Mouse (Mus musculus) heart, embryonic 11.5 days (tissue): Measurements from ENCODE around the gene Mrtfa. TPM values are rescaled to one million over a fixed set of nuclear protein-coding genes. Genes with fewer than 3 reads are reported as not detected.
A peak's percentile ranks its signal among the peaks of the same experiment; 100 is the strongest.

Source experiments
- ATAC-seq: fragments of 200-750 bp; cut with Nextera tagmentation; replicated peaks from 2 replicates; pipeline ENCODE4 v1.8.0; 2017; ENCODE audit warnings: moderate library complexity; ENCODE audit not compliant: insufficient number of reproducible peaks, low FRiP score, low TSS enrichment
- H3K27ac ChIP-seq: fragments of 300-500 bp; sonication (generic); 2 replicates; pipeline ENCODE4 v1.5.1; 2014; ENCODE audit warnings: mild to moderate bottlenecking, low read depth, low read length
- H3K27me3 ChIP-seq: fragments of 300-500 bp; sonication (generic); 2 replicates; pipeline ENCODE4 v1.6.1; 2014; ENCODE audit warnings: mild to moderate bottlenecking, low read length, mixed read lengths; ENCODE audit not compliant: control insufficient read depth, insufficient read depth
- H3K36me3 ChIP-seq: fragments of 300-500 bp; sonication (generic); 2 replicates; pipeline ENCODE4 v1.6.1; 2014; ENCODE audit warnings: mild to moderate bottlenecking, low read length, moderate library complexity, mixed read lengths; ENCODE audit not compliant: control insufficient read depth, insufficient read depth
- H3K4me1 ChIP-seq: fragments of 300-500 bp; sonication (generic); 2 replicates; pipeline ENCODE4 v1.6.1; 2014; ENCODE audit warnings: low read length; ENCODE audit not compliant: control insufficient read depth, insufficient read depth
- H3K4me2 ChIP-seq: fragments of 300-500 bp; sonication (generic); 2 replicates; pipeline ENCODE4 v1.6.1; 2014; ENCODE audit warnings: mild to moderate bottlenecking, moderate library complexity
- H3K4me3 ChIP-seq: fragments of 300-500 bp; sonication (generic); 2 replicates; pipeline ENCODE4 v1.5.1; 2014; ENCODE audit warnings: low read depth, low read length
- H3K9ac ChIP-seq: fragments of 300-500 bp; sonication (generic); 2 replicates; pipeline ENCODE4 v1.6.1; 2014; ENCODE audit warnings: mild to moderate bottlenecking, low read depth, low read length, moderate library complexity
- H3K9me3 ChIP-seq: fragments of 300-500 bp; sonication (generic); replicated peaks from 2 replicates; pipeline ENCODE4 v1.6.1; 2016; ENCODE audit warnings: low read length; ENCODE audit not compliant: control insufficient read depth
- WGBS: fragments of 180-500 bp; shearing (Covaris S2); extraction: QIAGEN DNeasy Blood & Tissue Kit; methylation state at CpG from one replicate; pipeline ENCODE4 v1.1.7; 2014; ENCODE audit not compliant: insufficient replicate concordance; 5-methylcytosine and 5-hydroxymethylcytosine counted together
- polyA plus RNA-seq: library from polyadenylated mRNA; unstranded; fragments of >200 nt; fragmentation: Nextera tagmentation; extraction: Ambion mirVana; gene quantifications from 2 replicates; pipeline ENCODE4 v1.2.1, GENCODE M21; 2014

Gene Mrtfa
- polyA plus RNA-seq, 1 experiment from 2014 or later = 20.9 TPM

GRCm38 (mm10) chr15:81006127-81006735 is 184.3 kb downstream of the Mrtfa start:
- Histone ChIP-seq H3K4me2 (no peak overlapping the region), H3K9ac (no peak overlapping the region), H3K36me3 (0 out of 2 replicates have a peak, but pooled peaks cover 4% of the 10 kb centered on the region), H3K27ac (no peak overlapping the region), H3K9me3 (no peaks in the 10 kb centered on the region), H3K4me3 (no peak overlapping the region), H3K27me3 (no peaks in the 10 kb centered on the region), H3K4me1 (0 out of 2 replicates have a peak, but pooled peaks cover 2% of the 10 kb centered on the region)
- WGBS = 84% methylated on average over 10 of the region's 10 CpGs
- no peak for ATAC-seq

- 4% methylated on average over 2 of the region's 4 CpGs for WGBS
- peak overlapping the region; percentile 59 for H3K27ac ChIP-seq
- no peaks in the 10 kb centered on the region for H3K27me3 ChIP-seq
- no peak for ATAC-seq
- H3K4me1 ChIP-seq = peaks cover 8% of the 10 kb centered on the region; the same call in 1 of the 2 replicates
- 0 out of 2 replicates have a peak overlapping the region, but pooled peaks have one; percentile 39 for H3K9ac ChIP-seq
- no peak overlapping the region for H3K4me3 ChIP-seq
- H3K36me3 ChIP-seq = 0 out of 2 replicates have a peak, but pooled peaks cover 4% of the 10 kb centered on the region
- H3K4me2 ChIP-seq = no peak overlapping the region
- no peaks in the 10 kb centered on the region for H3K9me3 ChIP-seq
Measured at GRCm38 (mm10) chr15:81000419-81001138, 190.0 kb downstream of the Mrtfa start.

GRCm38 (mm10) chr15:80997077-80997476 is 193.5 kb downstream of the Mrtfa start:
- H3K9me3 ChIP-seq = no peaks in the 10 kb centered on the region
- H3K9ac ChIP-seq = no peak overlapping the region
- H3K27me3 ChIP-seq = no peaks in the 10 kb centered on the region
- H3K27ac ChIP-seq = no peak overlapping the region
- no peak overlapping the region for H3K4me3 ChIP-seq
- H3K36me3 ChIP-seq = no peaks in the 10 kb centered on the region
- WGBS = 34% methylated on average over 1 of the region's 1 CpGs
- peaks cover 8% of the 10 kb centered on the region; the same call in 1 of the 2 replicates for H3K4me1 ChIP-seq
- no peak overlapping the region for H3K4me2 ChIP-seq
- no peak for ATAC-seq

GRCm38 (mm10) chr15:80996090-80996835 is 194.3 kb downstream of the Mrtfa start:
- H3K27ac ChIP-seq = no peak overlapping the region
- no peaks in the 10 kb centered on the region for H3K36me3 ChIP-seq
- peaks cover 8% of the 10 kb centered on the region; the same call in 1 of the 2 replicates for H3K4me1 ChIP-seq
- ATAC-seq = no peak
- H3K4me3 ChIP-seq = no peak overlapping the region
- H3K9ac ChIP-seq = no peak overlapping the region
- no peaks in the 10 kb centered on the region for H3K27me3 ChIP-seq
- no peaks in the 10 kb centered on the region for H3K9me3 ChIP-seq
- WGBS = 85% methylated on average over 6 of the region's 6 CpGs
- H3K4me2 ChIP-seq = no peak overlapping the region

- no peak overlapping the region for H3K9ac ChIP-seq
- H3K4me1 ChIP-seq = peaks cover under 1% of the 10 kb centered on the region; the same call in 1 of the 2 replicates
- ATAC-seq = no peak
- no peaks in the 10 kb centered on the region for H3K36me3 ChIP-seq
- H3K4me3 ChIP-seq = no peak overlapping the region
- no peaks in the 10 kb centered on the region for H3K27me3 ChIP-seq
- whole genome bisulfite sequencing = 82% methylated on average over 5 of the region's 5 CpGs
- H3K4me2 ChIP-seq = no peak overlapping the region
- H3K9me3 ChIP-seq = no peaks in the 10 kb centered on the region
- no peak overlapping the region for H3K27ac ChIP-seq
Measured at GRCm38 (mm10) chr15:80994959-80995358, 195.6 kb downstream of the Mrtfa start.

GRCm38 (mm10) chr15:80989712-80990111 is 200.8 kb downstream of the Mrtfa start:
- Histone ChIP-seq H3K4me2 (no peak overlapping the region), H3K9me3 (no peaks in the 10 kb centered on the region), H3K4me1 (no peaks in the 10 kb centered on the region), H3K4me3 (no peak overlapping the region), H3K27me3 (no peaks in the 10 kb centered on the region), H3K27ac (no peak overlapping the region), H3K36me3 (no peaks in the 10 kb centered on the region), H3K9ac (no peak overlapping the region)
- no peak for ATAC-seq
- 61% methylated on average over 3 of the region's 3 CpGs for WGBS

- no peaks in the 10 kb centered on the region for H3K27me3 ChIP-seq
- no peak for ATAC-seq
- no peak overlapping the region for H3K27ac ChIP-seq
- no peak overlapping the region for H3K4me2 ChIP-seq
- H3K9ac ChIP-seq = no peak overlapping the region
- H3K4me1 ChIP-seq = no peaks in the 10 kb centered on the region
- WGBS = 33% methylated on average over 1 of the region's 1 CpGs
- H3K9me3 ChIP-seq = no peaks in the 10 kb centered on the region
- H3K4me3 ChIP-seq = no peak overlapping the region
- H3K36me3 ChIP-seq = no peaks in the 10 kb centered on the region
Measured at GRCm38 (mm10) chr15:80988331-80988730, 202.2 kb downstream of the Mrtfa start.

GRCm38 (mm10) chr15:80983264-80983663 is 207.3 kb downstream of the Mrtfa start:
- Histone ChIP-seq H3K27me3 (no peaks in the 10 kb centered on the region), H3K4me2 (no peak overlapping the region), H3K9me3 (no peaks in the 10 kb centered on the region), H3K9ac (no peak overlapping the region), H3K4me1 (peaks cover 6% of the 10 kb centered on the region; the same call in 1 of the 2 replicates), H3K27ac (no peak overlapping the region), H3K4me3 (no peak overlapping the region), H3K36me3 (no peaks in the 10 kb centered on the region)
- no peak for ATAC-seq
- WGBS = 87% methylated on average over 2 of the region's 2 CpGs
